Mouse (Mus musculus): ENCODE data around the gene Sec11a. TPM values are rescaled to one million over a fixed set of nuclear protein-coding genes. Genes with fewer than 3 reads are reported as not detected.
"Not testable (repeated sequence)": the region's sequence is repeated elsewhere in the genome, so short reads cannot be mapped to it uniquely, and the experiment has no call there.

The Sec11a gene
- polyA plus RNA-seq, 1 experiment from 2014 or later, result 193 TPM

DNA sequence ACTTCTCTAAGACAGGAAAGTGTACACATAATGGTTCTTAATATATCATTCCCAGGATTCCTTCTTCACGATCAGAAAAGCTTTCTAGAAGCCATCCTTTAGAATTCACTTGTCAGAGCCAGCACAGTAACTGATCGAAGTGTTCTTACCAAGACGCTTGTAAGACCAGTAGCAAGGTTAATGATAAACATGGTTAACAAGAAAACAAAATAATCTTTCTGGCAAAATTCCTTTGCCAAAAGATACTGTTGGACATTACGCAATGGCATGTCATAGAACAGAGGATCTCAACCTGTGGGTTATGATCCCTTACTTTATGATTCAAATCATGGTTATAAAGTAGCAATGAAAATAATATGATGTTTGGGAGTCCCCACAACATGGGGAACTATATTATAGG is 3.9 kb upstream of the Sec11a start:
- Histone ChIP-seq H3K9ac (no peak overlapping the region), H3K27me3 (peaks cover 5% of the 10 kb centered on the region; the same call in 1 of the 2 replicates), H3K4me1 (replicated peaks) (peaks cover 9% of the 10 kb centered on the region), H3K27ac (replicated peaks) (no peak overlapping the region), H3K4me3 (no peak overlapping the region), H3K4me2 (no peak overlapping the region), H3K9me3 (no peaks in the 10 kb centered on the region), H3K36me3 (no peaks in the 10 kb centered on the region)
- ATAC-seq (ENCODE audit: low read depth), result no peak
- 91% methylated on average over 4 of the region's 4 CpGs for WGBS

DNA sequence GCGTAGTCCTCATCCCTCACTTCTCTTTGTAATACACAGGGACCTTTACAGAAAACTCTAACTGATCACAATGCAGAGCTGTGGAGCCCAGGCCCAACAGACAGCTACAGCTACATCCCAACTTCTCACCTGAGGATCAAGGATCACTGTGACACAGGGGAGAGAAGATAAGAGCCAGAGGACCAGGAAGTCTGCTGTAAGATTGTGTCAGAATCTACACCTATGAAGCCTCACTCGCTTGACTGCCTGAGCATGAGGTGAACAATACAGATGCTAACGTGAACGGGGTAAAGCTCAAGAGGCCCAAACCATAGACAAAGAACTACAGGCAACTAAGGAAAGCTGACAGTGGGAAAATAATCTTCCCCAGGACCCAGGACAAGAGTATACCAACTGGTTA is 7.8 kb downstream of the Sec11a start:
- Histone ChIP-seq H3K4me1 (replicated peaks) (peaks cover 16% of the 10 kb centered on the region), H3K27ac (replicated peaks) (no peak overlapping the region), H3K4me3 (no peak overlapping the region), H3K27me3 (no peaks in the 10 kb centered on the region), H3K4me2 (no peak overlapping the region), H3K9me3 (no peaks in the 10 kb centered on the region), H3K36me3 (peaks cover 11% of the 10 kb centered on the region), H3K9ac (no peak overlapping the region)
- ATAC-seq (ENCODE audit: low read depth), result no peak
- WGBS, result 91% methylated on average over 4 of the region's 4 CpGs

DNA sequence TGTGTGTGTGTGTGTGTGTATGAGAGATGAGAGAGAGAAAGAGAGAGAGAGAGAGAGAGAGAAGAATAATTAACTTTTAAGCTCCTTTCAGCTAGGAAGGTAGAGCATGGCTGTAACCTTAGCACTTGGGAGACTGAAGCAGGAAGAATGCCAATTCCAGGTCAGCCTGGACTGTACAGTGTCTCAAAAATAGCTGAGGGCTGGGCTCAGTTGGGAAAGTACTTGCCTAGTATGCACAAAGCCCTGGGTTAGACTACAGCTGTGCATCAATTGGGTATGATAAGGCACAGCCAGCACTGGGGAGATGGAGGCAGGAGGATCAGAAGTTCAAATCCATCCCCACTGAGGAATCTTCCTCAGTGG is 10.3 kb downstream of the Sec11a start:
- H3K9ac ChIP-seq; H3K4me1 ChIP-seq (replicated peaks); H3K4me3 ChIP-seq; H3K27ac ChIP-seq (replicated peaks); H3K9me3 ChIP-seq; ATAC-seq (ENCODE audit: low read depth); H3K27me3 ChIP-seq; H3K4me2 ChIP-seq: not testable (repeated sequence)
- peaks cover 26% of the 10 kb centered on the region for H3K36me3 ChIP-seq

DNA sequence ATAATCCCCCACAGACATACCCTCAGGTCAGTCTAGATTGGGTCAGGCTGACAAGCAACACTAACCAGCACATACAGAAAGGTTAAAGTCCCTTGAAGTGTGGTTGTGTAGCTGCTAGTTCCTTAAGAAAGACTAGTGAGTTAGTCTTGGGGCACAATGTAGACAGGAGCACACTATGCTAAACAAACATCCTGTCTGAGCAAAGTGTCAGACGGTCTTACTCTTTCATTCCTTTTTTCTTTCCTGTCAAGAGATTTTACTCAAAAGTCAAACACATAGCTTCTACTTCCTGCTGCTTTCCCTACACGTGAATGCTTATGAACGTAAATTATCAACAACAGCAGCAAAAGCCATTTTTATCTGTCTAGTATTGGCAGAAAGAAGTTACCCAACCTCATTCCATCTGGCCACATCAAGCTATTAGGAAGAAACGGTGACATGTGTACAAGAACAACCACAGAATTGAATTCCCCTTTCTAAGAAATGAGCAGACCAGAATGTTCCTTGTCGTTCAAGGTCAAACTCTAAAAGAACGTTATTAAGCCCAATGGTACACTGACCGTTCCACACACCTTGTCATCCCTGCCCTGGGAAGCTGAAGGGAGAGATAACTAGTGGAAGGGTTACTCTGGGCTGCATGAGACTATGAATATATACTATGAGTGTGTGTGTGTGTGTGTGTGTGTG is 10.8 kb downstream of the Sec11a start:
- not testable (repeated sequence) for H3K4me3 ChIP-seq; H3K9me3 ChIP-seq; H3K9ac ChIP-seq; ATAC-seq (ENCODE audit: low read depth); H3K4me2 ChIP-seq; H3K27me3 ChIP-seq; H3K4me1 ChIP-seq (replicated peaks); H3K27ac ChIP-seq (replicated peaks)
- H3K36me3 ChIP-seq, result peaks cover 31% of the 10 kb centered on the region
- WGBS, result 83% methylated on average over 7 of the region's 7 CpGs

DNA sequence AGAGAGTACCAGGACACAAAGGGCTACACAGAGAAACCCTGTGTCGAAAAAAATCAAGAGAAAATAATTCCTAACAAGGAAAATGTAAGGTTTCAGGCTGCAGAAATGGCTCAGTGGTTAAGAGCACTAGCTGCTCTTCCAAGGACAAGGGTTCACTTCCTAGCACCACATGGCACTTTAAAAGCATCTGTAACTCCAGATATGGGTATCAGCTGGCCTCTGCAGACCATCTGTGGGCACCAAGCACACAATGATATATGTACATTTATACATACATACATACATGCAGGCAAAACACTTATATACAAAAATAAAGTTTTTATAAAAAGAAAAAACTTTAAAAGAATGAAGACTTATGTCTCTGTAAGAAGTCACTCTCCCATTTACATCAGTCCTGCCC is 11.7 kb downstream of the Sec11a start:
- H3K4me1 ChIP-seq (replicated peaks), result peaks cover 8% of the 10 kb centered on the region; the same call in 1 of the 2 replicates
- H3K9ac ChIP-seq, result no peak overlapping the region
- H3K27ac ChIP-seq (replicated peaks), result no peak overlapping the region
- WGBS, result 89% methylated on average over 1 of the region's 1 CpGs
- no peak overlapping the region for H3K4me3 ChIP-seq
- peaks cover 39% of the 10 kb centered on the region for H3K36me3 ChIP-seq
- H3K27me3 ChIP-seq, result no peaks in the 10 kb centered on the region
- H3K9me3 ChIP-seq, result no peaks in the 10 kb centered on the region
- H3K4me2 ChIP-seq, result no peak overlapping the region
- ATAC-seq (ENCODE audit: low read depth), result no peak

DNA sequence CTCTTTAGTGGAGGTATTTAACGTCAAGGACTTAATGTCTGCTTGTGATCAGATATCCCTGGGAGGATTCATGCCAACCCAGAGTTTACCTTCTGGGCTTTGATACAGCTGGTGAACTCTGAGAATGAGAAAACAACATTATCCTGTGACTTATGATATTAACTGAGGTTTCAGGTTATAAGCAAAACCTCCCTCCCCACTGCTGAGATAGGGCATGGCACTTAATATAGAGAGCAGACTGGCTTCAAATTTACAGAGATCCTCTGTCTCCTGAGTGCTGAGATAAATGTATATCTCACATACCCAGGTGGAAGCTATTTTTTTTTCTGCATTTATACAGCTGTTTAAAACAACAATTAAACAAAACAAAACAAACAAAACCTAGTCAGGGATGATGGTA is 14.8 kb downstream of the Sec11a start:
- Histone ChIP-seq H3K36me3 (peaks cover 41% of the 10 kb centered on the region), H3K4me1 (replicated peaks) (peaks cover under 1% of the 10 kb centered on the region; the same call in 1 of the 2 replicates), H3K27me3 (no peaks in the 10 kb centered on the region), H3K9ac (no peak overlapping the region), H3K9me3 (no peaks in the 10 kb centered on the region), H3K4me3 (no peak overlapping the region), H3K27ac (replicated peaks) (no peak overlapping the region), H3K4me2 (no peak overlapping the region)
- 85% methylated on average over 1 of the region's 1 CpGs for WGBS
- no peak for ATAC-seq (ENCODE audit: low read depth)

DNA sequence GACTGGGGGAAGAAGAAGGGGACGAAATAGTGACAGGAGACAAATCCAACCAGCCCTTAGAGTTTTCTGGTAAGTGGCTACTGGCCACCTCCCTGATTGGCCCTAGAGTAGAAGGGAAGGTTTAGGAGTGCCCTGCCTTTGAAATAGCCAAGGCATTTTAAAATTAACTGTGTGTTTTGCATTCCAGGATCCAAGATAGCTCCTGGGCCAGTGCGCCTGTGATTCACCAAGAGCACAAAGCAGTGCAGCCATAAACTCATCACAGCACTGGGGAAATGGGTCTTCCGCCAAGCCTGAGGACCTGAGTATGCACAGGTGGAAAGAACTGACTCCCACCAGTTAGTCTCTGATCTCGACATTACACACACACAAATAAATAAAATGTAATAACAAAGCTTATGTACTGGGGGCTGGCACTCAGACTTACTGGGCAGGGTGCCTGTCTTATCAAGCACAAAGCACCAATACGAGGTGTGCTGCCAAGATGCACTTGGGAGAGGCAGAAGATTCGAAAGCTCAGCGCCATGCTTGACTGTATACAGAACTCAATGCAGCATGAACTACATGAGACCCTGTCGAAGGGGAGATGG is 15.9 kb downstream of the Sec11a start:
- no peak overlapping the region for H3K9ac ChIP-seq
- H3K27me3 ChIP-seq, result no peaks in the 10 kb centered on the region
- H3K4me2 ChIP-seq, result no peak overlapping the region
- H3K36me3 ChIP-seq, result peaks cover 49% of the 10 kb centered on the region
- 82% methylated on average over 8 of the region's 8 CpGs for WGBS
- H3K4me3 ChIP-seq, result no peak overlapping the region
- no peaks in the 10 kb centered on the region for H3K9me3 ChIP-seq
- ATAC-seq (ENCODE audit: low read depth), result no peak
- no peaks in the 10 kb centered on the region for H3K4me1 ChIP-seq (replicated peaks)
- no peak overlapping the region for H3K27ac ChIP-seq (replicated peaks)

DNA sequence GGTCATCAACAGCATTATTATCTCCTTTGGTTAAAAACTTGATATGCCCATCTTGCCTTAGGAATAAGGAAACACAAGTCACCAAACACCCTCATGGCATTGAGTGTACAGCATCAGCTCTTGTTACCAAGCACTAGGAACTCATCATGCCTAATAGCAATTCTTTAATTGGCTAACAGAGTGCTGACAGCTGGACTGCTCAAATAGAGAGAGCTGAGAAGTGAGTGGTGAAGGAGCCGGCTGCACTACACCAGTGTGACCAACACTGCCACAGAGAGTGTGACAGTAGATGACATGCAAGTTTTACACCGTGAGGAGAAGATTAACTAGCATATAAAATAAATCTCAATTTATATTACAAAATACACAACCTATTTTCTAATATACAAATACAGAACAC is 24.4 kb downstream of the Sec11a start:
- no peak overlapping the region for H3K27ac ChIP-seq (replicated peaks)
- 91% methylated on average over 2 of the region's 2 CpGs for WGBS
- no peak for ATAC-seq (ENCODE audit: low read depth)
- H3K4me1 ChIP-seq (replicated peaks), result no peaks in the 10 kb centered on the region
- no peak overlapping the region for H3K9ac ChIP-seq
- no peaks in the 10 kb centered on the region for H3K9me3 ChIP-seq
- no peak overlapping the region for H3K4me2 ChIP-seq
- H3K36me3 ChIP-seq, result peaks cover 77% of the 10 kb centered on the region
- H3K4me3 ChIP-seq, result no peak overlapping the region
- H3K27me3 ChIP-seq, result no peaks in the 10 kb centered on the region

DNA sequence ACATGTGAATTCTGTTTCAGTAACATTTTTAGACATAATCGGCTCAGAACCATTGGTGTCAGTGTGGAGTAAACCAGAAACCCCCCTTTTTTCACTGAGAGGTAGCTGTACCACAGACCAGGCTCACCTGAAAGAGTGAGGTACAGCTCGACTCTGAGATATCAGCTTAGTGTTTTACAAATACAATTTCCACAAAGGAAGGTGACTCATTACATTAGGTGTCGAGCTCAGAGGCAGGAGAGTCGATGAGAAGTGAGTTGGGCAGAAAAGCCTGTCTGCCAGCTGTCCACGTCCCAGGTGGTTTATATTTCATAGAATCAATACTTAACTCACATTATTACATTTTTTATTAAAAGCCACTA is 28.0 kb downstream of the Sec11a start:
- ATAC-seq (ENCODE audit: low read depth), result no peak
- 89% methylated on average over 5 of the region's 5 CpGs for WGBS

DNA sequence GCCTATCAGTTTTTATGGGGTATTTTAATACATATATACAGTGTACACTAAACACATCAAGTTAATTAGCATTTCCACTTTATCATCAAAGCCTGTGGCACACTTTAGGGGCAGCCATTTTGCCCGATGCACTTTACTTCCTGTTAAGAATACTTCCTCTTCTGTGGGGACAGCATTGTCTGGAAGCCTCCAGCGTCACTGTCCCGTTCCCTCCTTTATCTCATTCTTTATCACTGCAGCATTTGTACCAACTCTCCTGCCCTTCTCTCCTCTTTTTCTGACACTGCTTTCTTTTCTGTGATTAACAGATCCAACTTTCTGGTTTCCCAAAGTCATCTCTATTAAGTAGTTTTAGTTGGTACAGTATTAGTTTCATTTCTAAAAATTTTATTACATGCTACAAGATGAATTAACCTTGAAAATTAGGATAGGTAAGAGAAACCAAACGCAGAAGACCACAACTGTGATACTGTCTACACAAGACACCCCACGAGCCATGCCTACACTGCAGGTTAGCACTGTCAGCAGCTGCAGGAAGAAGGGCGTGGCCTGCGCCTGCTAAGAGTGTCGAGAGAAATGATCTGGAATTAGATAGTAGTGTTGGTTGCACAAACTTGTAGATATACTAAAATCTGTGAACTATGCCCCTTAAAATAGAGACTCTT is 28.5 kb downstream of the Sec11a start:
- Histone ChIP-seq H3K9me3 (no peaks in the 10 kb centered on the region), H3K27me3 (no peaks in the 10 kb centered on the region), H3K36me3 (peaks cover 83% of the 10 kb centered on the region), H3K27ac (replicated peaks) (no peak overlapping the region), H3K4me3 (no peak overlapping the region), H3K4me1 (replicated peaks) (no peaks in the 10 kb centered on the region), H3K4me2 (no peak overlapping the region), H3K9ac (no peak overlapping the region)
- ATAC-seq (ENCODE audit: low read depth), result no peak
- 85% methylated on average over 8 of the region's 8 CpGs for WGBS

More for the DNA sequence above, 28.0 kb downstream of the Sec11a start:
- Histone ChIP-seq H3K36me3 (peaks cover 83% of the 10 kb centered on the region), H3K27ac (replicated peaks) (no peak overlapping the region), H3K9me3 (no peaks in the 10 kb centered on the region), H3K9ac (no peak overlapping the region), H3K4me3 (no peak overlapping the region), H3K4me2 (no peak overlapping the region), H3K27me3 (no peaks in the 10 kb centered on the region), H3K4me1 (replicated peaks) (no peaks in the 10 kb centered on the region)

DNA sequence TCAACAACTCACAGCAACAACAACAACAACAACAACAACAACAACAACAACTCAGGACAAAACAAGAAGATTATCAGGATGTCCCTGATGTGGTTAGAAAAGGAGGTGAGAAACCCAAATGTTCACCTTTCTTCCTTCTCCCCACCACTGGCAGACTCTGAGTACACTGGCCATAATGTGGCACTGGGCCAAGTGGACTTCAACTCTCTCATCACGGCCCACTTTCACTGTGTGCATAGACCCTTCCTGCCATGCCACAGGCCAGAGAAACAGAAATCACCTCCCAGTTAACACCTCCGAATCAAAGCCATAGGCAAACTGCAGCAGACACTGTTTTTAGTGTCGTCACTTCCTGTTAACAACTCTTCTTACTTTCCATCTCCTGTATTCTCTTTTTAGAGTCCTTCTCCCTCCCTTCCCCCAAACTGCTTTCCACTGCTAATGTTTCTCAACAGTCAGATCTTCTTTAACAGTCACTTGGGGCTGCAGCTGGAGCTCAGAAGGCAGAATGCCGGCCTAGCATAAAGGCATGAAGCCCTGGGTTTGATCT is 29.6 kb downstream of the Sec11a start:
- Histone ChIP-seq H3K4me3 (no peak overlapping the region), H3K4me1 (replicated peaks) (no peaks in the 10 kb centered on the region), H3K4me2 (no peak overlapping the region), H3K27me3 (no peaks in the 10 kb centered on the region), H3K27ac (replicated peaks) (no peak overlapping the region), H3K9me3 (no peaks in the 10 kb centered on the region), H3K36me3 (peaks cover 88% of the 10 kb centered on the region), H3K9ac (no peak overlapping the region)
- 90% methylated on average over 4 of the region's 4 CpGs for WGBS
- no peak for ATAC-seq (ENCODE audit: low read depth)

DNA sequence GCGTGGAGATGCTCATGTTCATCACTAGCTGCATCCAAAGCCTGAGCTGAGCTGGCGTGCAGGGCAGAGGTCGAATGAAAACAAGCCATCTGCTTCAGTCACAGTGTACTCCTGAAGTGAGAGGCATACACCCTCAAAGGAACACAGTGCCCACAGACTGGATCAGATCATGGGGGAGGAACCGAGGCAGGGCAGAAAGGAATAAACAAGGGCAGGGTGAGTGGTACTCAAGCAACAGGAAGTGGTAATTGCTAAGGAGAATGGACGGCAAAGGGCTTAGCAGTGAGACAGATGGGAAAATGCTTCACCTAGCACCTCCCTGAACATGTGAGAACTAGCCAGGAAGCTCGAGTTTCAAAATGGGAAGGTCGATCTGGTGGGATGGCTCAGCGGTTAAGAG is 35.1 kb downstream of the Sec11a start:
- Histone ChIP-seq H3K27me3 (no peaks in the 10 kb centered on the region), H3K4me3 (no peak overlapping the region), H3K4me2 (no peak overlapping the region), H3K9me3 (no peaks in the 10 kb centered on the region), H3K4me1 (replicated peaks) (no peaks in the 10 kb centered on the region), H3K9ac (no peak overlapping the region), H3K27ac (replicated peaks) (no peak overlapping the region), H3K36me3 (peaks cover 83% of the 10 kb centered on the region)
- 90% methylated on average over 8 of the region's 8 CpGs for WGBS
- ATAC-seq (ENCODE audit: low read depth), result no peak

Data from neural tube, embryonic 13.5 days (tissue).